Mouse (Mus musculus) midbrain, embryonic 13.5 days (tissue): ENCODE results near the gene Eya4. TPM values are rescaled to one million over a fixed set of nuclear protein-coding genes. Genes with fewer than 3 reads are reported as not detected.
A peak's percentile ranks its signal among the peaks of the same experiment; 100 is the strongest.

ENCODE experiments used
- ATAC-seq: fragments of 200-750 bp; cut with Nextera tagmentation; 2 replicates; pipeline ENCODE4 v1.8.0; 2017; ENCODE audit warnings: mild to moderate bottlenecking, moderate TSS enrichment, moderate library complexity
- H3K27ac ChIP-seq: fragments of 300-500 bp; sonication (generic); 2 replicates; pipeline ENCODE4 v1.5.1; 2015; ENCODE audit warnings: inconsistent platforms, mild to moderate bottlenecking, moderate library complexity
- H3K27me3 ChIP-seq: fragments of 300-500 bp; sonication (generic); 2 replicates; pipeline ENCODE4 v1.6.1; 2015; ENCODE audit warnings: mild to moderate bottlenecking, inconsistent platforms
- H3K36me3 ChIP-seq: fragments of 300-500 bp; sonication (generic); 2 replicates; pipeline ENCODE4 v1.6.1; 2015; ENCODE audit warnings: mild to moderate bottlenecking, inconsistent platforms
- H3K4me1 ChIP-seq: fragments of 300-500 bp; sonication (generic); replicated peaks from 2 replicates; pipeline ENCODE4 v1.6.1; 2015; ENCODE audit warnings: inconsistent platforms
- H3K4me2 ChIP-seq: fragments of 300-500 bp; sonication (generic); replicated peaks from 2 replicates; pipeline ENCODE4 v1.6.1; 2015; ENCODE audit warnings: moderate library complexity, mild to moderate bottlenecking, inconsistent platforms
- H3K4me3 ChIP-seq: fragments of 300-500 bp; sonication (generic); replicated peaks from 2 replicates; pipeline ENCODE4 v1.5.1; 2015; ENCODE audit warnings: mild to moderate bottlenecking, inconsistent platforms
- H3K9ac ChIP-seq: fragments of 300-500 bp; sonication (generic); replicated peaks from 2 replicates; pipeline ENCODE4 v1.6.1; 2015; ENCODE audit warnings: mild to moderate bottlenecking, inconsistent platforms
- H3K9me3 ChIP-seq: fragments of 300-500 bp; sonication (generic); 2 replicates; pipeline ENCODE4 v1.6.1; 2016; ENCODE audit warnings: mild to moderate bottlenecking, inconsistent platforms
- WGBS: fragments of 180-500 bp; shearing (Covaris S2); methylation state at CpG from one replicate; pipeline ENCODE4 v1.1.7; 2015; 5-methylcytosine and 5-hydroxymethylcytosine counted together
- polyA plus RNA-seq: library from polyadenylated mRNA; unstranded; fragments of >200 nt; fragmentation: Nextera tagmentation; extraction: Ambion mirVana; gene quantifications from 2 replicates; pipeline ENCODE4 v1.2.1, GENCODE M21; 2015

Gene Eya4
- polyA plus RNA-seq = 0.67 and 1.1 TPM in 2 replicates

DNA sequence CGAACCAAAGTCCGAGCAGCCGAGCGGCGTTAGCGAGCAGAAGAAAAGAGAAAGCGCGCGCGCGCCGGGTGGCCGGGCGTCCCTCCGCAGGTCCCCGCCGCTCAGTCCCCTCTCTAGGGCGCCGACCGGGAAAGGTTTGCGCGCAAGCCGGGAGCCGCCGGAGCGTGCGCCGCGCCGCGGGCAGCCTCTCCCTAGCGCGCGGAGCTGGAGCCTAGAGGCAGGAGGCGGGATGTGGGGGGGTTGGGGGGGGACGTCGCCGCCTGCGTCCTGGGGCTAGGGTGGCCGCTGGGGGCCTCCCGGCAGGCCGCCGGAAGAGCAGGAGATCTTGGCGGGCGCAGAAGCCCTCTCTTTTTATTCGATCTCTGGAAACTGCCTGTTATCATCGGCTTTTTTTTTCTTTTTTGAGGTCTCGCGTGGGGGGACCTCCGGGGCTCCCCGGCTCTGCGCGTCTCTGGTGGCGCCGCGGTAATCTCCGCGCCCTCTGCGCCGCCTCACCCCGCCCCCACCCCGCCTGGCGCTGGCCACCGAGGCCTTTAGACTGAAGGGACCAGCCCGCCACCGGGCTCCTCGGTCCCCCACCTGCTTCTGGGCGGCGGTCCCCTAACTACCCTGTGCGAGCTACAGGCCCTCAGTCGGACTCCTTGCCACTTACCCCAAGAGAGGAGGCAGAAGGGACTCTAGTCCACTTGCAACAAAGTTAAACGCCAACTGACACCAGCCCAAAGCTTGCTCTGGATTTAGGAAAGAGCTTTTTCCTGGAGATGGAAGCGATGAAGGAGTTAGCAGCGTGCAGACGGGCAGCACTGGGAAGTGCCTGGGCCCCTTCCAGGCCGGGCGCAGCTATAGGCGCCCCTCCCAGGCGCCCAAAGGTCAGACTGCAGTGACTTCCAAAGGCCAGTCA is at the start of gene Eya4:
TSS of gene Eya4 (minus strand) at position 776 of the 901 bp plus-strand sequence.
- peak within 1 kb of the TSS; percentile 89 for H3K4me2 ChIP-seq
- peak within 1 kb of the TSS; percentile 62 for H3K9ac ChIP-seq
- peaks cover 45% of the 10 kb centered on the region for H3K27me3 ChIP-seq
- H3K36me3 ChIP-seq = no peaks in the 10 kb centered on the region
- WGBS = under 1% methylated on average over 72 of the region's 79 CpGs
- no peaks in the 10 kb centered on the region for H3K9me3 ChIP-seq
- ATAC-seq = peak; percentile 88
- H3K27ac ChIP-seq = no peak within 1 kb of the TSS
- peak within 1 kb of the TSS; percentile 61 for H3K4me3 ChIP-seq
- H3K4me1 ChIP-seq = peaks cover 21% of the 10 kb centered on the region

DNA sequence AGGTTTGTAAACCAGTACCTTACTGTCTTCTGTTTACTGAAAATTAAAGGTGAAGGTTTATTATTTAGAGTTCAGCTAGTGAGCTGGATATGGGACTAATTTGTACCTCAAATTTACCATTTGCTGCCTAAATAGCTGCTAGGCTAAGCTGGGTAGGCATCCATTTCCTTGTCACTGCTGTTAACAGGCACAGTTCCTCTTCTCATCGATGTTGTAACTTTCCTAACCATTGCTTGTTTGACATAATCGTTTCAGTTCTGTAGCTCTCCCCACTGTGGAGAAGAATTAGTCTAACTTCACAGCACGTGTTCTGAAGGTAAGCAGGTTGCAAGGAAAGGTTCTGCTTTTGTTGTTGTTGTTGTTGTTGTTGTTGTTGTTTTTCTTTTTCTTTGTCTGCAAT is 44.8 kb upstream of the Eya4 start:
- 94% methylated on average over 3 of the region's 3 CpGs for WGBS
- H3K9ac ChIP-seq = no peak overlapping the region
- H3K4me3 ChIP-seq = no peak overlapping the region
- no peaks in the 10 kb centered on the region; the same call in 1 of the 2 replicates for H3K4me1 ChIP-seq
- no peaks in the 10 kb centered on the region for H3K36me3 ChIP-seq
- H3K27ac ChIP-seq = no peak overlapping the region
- no peaks in the 10 kb centered on the region for H3K9me3 ChIP-seq
- H3K4me2 ChIP-seq = no peak overlapping the region
- H3K27me3 ChIP-seq = no peaks in the 10 kb centered on the region
- no peak for ATAC-seq

DNA sequence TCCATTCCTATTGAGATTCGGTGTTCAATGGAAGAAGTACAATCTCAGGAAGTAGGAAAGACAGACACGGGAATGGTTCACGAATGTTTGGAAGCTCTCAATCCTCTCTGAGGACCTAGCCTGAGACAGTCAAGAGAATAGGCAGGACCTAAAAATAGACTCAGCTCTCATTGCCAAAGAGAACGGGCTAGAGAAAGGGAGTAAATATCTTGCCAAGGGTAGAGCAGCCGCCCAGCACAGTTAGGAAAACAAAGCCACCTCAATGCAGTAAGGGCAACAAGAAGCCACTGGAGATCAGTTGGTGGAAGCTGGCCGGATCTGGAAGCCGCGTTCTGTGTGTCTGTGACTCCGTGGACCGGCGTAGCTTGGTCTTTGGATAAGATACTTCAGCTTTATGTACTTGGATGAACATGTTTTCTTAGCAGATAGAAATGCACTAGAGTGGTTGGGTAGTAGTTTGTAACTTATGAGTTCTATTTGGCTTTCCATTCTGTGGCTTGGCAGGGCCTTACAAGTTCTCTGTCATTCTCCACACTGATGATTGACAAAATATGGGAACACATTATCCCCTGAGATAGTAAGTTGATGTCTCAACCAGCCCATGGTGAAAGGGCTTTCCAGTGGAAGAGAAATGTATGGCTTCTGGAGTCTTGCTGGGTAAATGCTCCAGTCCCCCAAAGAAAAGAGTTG is 44.1 kb upstream of the Eya4 start:
- no peaks in the 10 kb centered on the region for H3K36me3 ChIP-seq
- no peak overlapping the region for H3K9ac ChIP-seq
- 92% methylated on average over 11 of the region's 11 CpGs for WGBS

DNA sequence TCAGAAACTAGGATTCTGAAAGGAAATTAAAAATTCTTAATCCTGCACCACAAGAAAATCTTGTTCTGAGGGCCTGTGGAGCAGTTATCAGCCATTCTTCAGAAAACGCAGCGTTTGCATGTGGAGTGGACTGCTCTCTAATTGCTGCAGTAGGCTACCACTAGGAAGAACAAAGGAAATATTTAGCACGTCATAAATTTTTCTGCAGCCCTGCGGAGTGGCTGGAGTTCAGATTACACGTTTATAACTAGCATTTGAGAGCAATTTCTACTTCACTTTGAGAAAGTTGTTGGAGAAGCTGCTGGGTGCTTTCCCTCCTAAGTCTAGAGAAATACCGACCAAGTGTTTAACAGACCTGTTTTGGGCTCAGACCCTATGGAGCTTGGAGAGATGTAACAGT is 43.6 kb upstream of the Eya4 start:
- H3K27ac ChIP-seq = no peak overlapping the region
- 85% methylated on average over 6 of the region's 6 CpGs for WGBS

More for the DNA sequence above, 44.1 kb upstream of the Eya4 start:
- Histone ChIP-seq H3K27me3 (no peaks in the 10 kb centered on the region), H3K4me3 (no peak overlapping the region), H3K4me2 (no peak overlapping the region), H3K4me1 (no peaks in the 10 kb centered on the region; the same call in 1 of the 2 replicates), H3K9me3 (no peaks in the 10 kb centered on the region), H3K27ac (no peak overlapping the region)
- ATAC-seq = no peak

DNA sequence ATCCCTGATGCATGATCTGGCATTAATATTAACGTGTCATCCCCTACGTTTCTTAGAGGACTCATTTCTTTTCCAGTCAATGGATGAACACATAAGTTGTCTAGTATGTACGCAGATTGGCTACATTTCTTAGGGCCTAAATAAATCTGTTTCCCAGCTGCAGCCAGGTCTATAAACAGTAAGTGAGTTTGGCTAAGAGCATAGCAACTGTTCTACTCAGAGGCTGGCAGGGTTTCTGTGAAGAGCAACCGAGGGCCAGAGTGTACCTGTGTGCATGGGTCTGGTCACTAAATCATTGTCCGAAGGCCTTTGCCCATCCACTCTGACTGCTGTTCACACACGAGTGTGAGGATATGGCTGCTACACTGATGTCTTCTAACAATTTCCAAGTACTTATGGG is 13.3 kb upstream of the Eya4 start:
- Histone ChIP-seq H3K4me1 (no peaks in the 10 kb centered on the region), H3K4me3 (no peak overlapping the region), H3K9me3 (no peaks in the 10 kb centered on the region), H3K27ac (no peak overlapping the region), H3K27me3 (no peaks in the 10 kb centered on the region), H3K4me2 (no peak overlapping the region), H3K9ac (no peak overlapping the region), H3K36me3 (no peaks in the 10 kb centered on the region)
- WGBS = 94% methylated on average over 6 of the region's 6 CpGs
- no peak for ATAC-seq

More for the DNA sequence above, 43.6 kb upstream of the Eya4 start:
- H3K9ac ChIP-seq = no peak overlapping the region
- no peaks in the 10 kb centered on the region for H3K27me3 ChIP-seq
- no peaks in the 10 kb centered on the region for H3K9me3 ChIP-seq
- no peak overlapping the region for H3K4me2 ChIP-seq
- H3K4me1 ChIP-seq = no peaks in the 10 kb centered on the region; the same call in 1 of the 2 replicates
- no peak for ATAC-seq
- H3K4me3 ChIP-seq = no peak overlapping the region
- no peaks in the 10 kb centered on the region for H3K36me3 ChIP-seq

DNA sequence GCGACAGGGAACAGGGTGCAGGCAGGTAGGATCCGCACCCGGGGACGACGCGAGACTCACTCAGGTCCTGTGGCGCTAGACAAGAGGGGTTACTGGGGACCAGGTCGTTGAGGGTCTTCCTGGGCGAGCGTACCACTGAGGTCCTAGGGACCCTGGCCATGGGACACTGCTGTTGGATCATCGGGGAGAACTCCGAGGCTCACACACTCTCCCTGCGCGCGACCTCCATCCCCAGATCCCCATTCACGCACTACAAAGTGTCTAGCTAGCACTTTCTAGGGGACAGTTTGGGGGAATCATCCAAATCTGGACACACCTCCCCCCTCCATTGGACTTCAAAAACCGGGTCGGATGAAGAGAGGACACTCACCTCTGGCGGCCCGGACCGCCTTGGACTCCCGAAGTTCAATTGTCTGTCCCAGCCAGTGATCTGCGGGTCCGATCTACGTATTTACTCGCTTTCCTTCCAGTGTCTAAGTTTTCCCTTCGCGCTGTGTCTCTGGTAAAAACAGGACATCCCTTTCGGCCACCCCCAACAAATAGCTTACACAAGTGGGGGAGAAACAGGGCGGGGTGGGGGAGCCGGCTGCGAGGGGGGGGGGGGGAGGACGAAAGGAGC is 1.1 kb downstream of the Eya4 start:
- Histone ChIP-seq H3K9ac (peak overlapping the region; percentile 62), H3K27ac (no peak overlapping the region)
- peak; percentile 60 for ATAC-seq

DNA sequence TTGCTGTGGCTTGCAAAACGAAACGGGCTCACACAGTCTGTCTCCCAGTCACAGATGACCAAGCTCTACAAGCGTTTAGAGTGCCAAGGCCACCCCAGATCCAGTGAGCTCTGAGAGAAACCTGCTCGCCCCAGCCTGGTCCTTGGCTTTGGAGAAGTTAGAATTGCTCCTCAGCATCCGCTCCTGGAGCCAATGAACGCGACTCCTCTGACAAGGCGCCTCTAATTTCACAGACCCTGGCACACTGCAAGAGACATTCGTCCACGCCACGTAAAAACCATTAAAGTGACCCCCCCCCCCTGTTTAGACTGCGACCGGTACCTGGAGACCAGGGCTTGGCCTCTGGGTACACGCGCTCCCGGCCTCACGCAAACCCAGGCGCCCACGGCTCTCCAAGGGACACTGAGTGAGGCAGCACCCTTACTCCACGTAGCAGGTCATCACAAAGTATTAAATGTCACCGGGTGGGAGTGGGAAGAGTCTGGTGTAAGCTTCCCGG is 1.6 kb downstream of the Eya4 start:
- Histone ChIP-seq H3K4me1 (peaks cover 21% of the 10 kb centered on the region), H3K4me3 (peak overlapping the region; percentile 61), H3K4me2 (peak overlapping the region; percentile 89), H3K9me3 (no peaks in the 10 kb centered on the region), H3K27ac (no peak overlapping the region), H3K9ac (peak overlapping the region; percentile 62; the same call in 1 of the 2 replicates), H3K36me3 (no peaks in the 10 kb centered on the region), H3K27me3 (peaks cover 53% of the 10 kb centered on the region)
- WGBS = under 1% methylated on average over 22 of the region's 22 CpGs
- ATAC-seq = no peak; the same call in none of the 2 replicates

More for the DNA sequence above, 1.1 kb downstream of the Eya4 start:
- WGBS = under 1% methylated on average over 32 of the region's 33 CpGs
- H3K27me3 ChIP-seq = peaks cover 49% of the 10 kb centered on the region
- no peaks in the 10 kb centered on the region for H3K36me3 ChIP-seq
- H3K4me2 ChIP-seq = peak overlapping the region; percentile 89
- H3K4me1 ChIP-seq = peaks cover 21% of the 10 kb centered on the region
- peak overlapping the region; percentile 61 for H3K4me3 ChIP-seq
- no peaks in the 10 kb centered on the region for H3K9me3 ChIP-seq

DNA sequence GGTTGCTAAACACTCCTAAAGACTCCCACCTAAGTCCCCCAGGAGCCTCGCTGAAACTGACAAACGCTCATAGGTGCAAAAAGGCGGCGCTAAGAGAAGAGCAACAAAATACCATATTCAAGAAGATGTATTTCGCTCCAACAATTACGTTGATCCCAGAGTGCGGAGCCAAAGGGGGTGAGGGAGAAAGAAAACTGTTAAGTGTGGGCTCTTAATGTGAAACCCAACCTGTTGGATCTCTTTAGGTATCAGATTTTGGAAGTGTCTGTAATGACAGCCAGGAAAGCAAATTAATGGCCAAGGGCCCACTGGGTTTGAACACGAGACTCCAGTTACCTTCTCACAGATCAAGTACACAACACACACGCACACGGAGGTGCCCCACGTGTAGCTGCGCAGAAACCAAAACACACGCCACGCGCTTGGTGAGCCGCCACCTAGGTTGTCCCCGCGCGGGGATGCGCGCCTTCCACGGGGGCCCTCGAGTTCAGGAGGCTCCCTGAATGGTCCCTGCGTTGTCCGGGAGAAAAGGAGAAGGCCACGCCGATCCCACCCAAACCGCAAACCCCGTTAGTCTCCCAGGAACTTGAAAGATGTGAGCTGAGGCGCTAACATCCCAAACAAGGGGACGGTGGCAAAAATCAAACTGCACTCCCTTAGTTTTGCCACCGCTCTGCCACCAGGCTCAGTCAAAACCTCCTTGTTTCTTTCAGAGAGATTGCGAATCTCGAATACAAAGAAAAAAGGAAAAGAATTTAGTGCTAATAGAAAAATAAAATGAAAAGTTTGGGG is 2.3 kb downstream of the Eya4 start:
- Histone ChIP-seq H3K4me3 (peak overlapping the region; percentile 61), H3K9me3 (no peaks in the 10 kb centered on the region), H3K36me3 (no peaks in the 10 kb centered on the region), H3K4me2 (peak overlapping the region; percentile 89), H3K9ac (peak overlapping the region; percentile 32; the same call in 1 of the 2 replicates), H3K27ac (no peak overlapping the region), H3K4me1 (peaks cover 21% of the 10 kb centered on the region), H3K27me3 (peaks cover 53% of the 10 kb centered on the region)
- WGBS = 1% methylated on average over 34 of the region's 34 CpGs
- ATAC-seq = no peak

DNA sequence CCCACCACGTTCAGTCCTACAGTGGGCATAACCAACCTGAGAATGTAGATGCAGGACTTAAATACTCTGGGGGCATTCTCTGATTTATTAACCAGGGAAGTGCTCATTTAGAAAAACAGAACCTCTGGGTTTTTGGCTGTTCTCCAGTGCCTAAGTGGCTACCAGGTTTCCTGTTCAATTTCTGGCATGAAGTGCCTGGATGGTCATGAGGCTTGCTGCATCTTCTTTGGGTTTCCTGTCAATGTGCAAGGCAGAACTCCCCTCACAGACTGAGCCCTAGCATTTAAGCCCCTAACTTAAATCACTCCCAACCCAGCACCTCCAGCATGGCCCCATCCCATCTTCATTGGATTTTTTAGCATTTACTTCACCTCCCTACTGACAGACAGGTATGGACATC is 13.3 kb downstream of the Eya4 start:
- no peaks in the 10 kb centered on the region for H3K36me3 ChIP-seq
- no peak for ATAC-seq
- H3K9ac ChIP-seq = no peak overlapping the region
- H3K4me3 ChIP-seq = no peak overlapping the region
- WGBS = 87% methylated on average over 1 of the region's 1 CpGs
- H3K4me2 ChIP-seq = no peak overlapping the region
- H3K4me1 ChIP-seq = peaks cover 6% of the 10 kb centered on the region; the same call in 1 of the 2 replicates
- H3K9me3 ChIP-seq = no peaks in the 10 kb centered on the region
- 0 out of 2 replicates have a peak, but pooled peaks cover 3% of the 10 kb centered on the region for H3K27me3 ChIP-seq
- no peak overlapping the region for H3K27ac ChIP-seq

DNA sequence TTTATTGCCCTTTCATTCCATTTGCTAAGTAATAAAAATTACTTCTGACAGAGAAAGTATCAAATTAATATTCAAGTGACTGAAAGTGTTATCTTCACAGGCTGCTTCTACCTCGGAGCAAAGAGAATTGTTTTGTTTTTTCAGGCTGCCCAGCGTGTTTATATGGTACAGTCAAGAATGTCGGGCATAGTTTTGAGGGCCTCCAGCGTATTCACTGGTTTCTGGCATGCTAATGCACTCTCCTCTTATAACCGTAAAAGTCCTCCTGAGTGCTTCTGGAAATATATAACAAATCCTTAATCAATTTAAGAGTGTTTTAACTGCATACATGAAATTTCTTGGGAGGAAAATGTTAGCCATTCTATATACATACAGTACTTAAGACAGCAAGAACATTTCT is 17.8 kb downstream of the Eya4 start:
- Histone ChIP-seq H3K4me3 (no peak overlapping the region), H3K9me3 (no peaks in the 10 kb centered on the region), H3K27me3 (no peaks in the 10 kb centered on the region), H3K36me3 (no peaks in the 10 kb centered on the region), H3K4me2 (no peak overlapping the region), H3K4me1 (no peaks in the 10 kb centered on the region), H3K9ac (no peak overlapping the region), H3K27ac (no peak overlapping the region)
- ATAC-seq = no peak
- WGBS = 77% methylated on average over 5 of the region's 5 CpGs

DNA sequence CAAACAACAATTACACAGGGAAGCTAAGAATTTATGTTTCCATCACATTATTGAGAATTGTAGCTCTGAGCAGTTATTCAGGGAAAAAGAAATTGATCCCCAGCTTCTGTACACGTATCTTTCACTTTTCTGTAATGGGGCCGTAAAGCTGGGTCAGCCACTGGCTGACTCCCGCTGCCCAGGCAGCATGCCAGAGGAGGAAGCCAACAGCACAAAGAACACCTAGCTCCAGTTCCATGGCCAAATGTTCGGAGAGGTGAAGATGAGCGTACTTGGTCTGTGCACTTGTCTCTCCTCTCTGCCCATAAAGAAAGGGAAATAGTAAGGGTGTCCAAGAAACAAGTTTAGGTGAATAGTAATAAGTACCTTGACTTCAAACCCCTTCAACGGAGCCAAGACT is 22.9 kb downstream of the Eya4 start:
- no peaks in the 10 kb centered on the region for H3K36me3 ChIP-seq
- ATAC-seq = no peak
- WGBS = 96% methylated on average over 6 of the region's 6 CpGs
- no peaks in the 10 kb centered on the region for H3K9me3 ChIP-seq
- H3K27me3 ChIP-seq = no peaks in the 10 kb centered on the region
- no peak overlapping the region for H3K4me3 ChIP-seq
- no peak overlapping the region for H3K9ac ChIP-seq
- no peak overlapping the region for H3K4me2 ChIP-seq
- H3K4me1 ChIP-seq = no peaks in the 10 kb centered on the region
- no peak overlapping the region for H3K27ac ChIP-seq
